Comparison of ENCODE assay signal across 23 mouse cellular contexts in the genomic region with DNA sequence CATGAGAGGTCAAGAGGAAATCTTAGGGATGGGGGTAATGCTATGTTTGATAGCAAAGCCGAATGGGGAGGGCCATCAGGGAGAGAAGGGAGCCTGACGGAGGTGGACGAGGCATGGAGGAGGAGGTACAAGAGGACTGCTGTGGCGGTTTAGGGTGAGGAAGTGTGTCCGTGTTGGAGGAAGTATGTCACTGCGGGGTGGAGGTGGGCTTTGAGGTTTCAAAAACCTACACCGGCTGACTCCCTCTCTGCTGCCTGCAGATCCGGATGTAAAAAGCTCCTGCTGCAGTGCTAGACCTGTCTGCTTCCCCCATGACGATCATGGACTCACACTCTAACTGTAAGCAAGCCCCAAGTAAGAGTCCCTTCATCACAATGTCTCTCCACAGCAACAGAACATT. TPM values are rescaled to one million over a fixed set of nuclear protein-coding genes. Genes with fewer than 3 reads are reported as not detected.
DNase-seq lines count a peak whose midpoint lies in the region; ATAC-seq and TF ChIP-seq lines count a peak whose summit lies in the region.
"Had no signal": no experiment of that assay in that cellular context is flagged by ENCODE, and none has a peak within 500 bp of the region (broad histone marks: within the 10 kb centered on the region; RNA-seq: fewer than 3 reads in every experiment).

No protein-coding gene starts in this region.

- H3K4me3 ChIP-seq in stomach, postnatal 0 days (ENCODE audit: low read depth, low read length) = no peak overlapping the region
- H3K4me3 ChIP-seq: embryonic facial prominence, embryonic 13.5 days; forebrain, embryonic 10.5 days; heart, adult 2 months; heart, embryonic 15.5 days; hindbrain, embryonic 15.5 days had no signal

- peak; percentile 51 for DNase-seq in heart, adult 11 months
- no peak for DNase-seq in heart, postnatal 36 days
- DNase-seq in splenic B cell, adult 2 months (ENCODE audit: low read depth, low spot score) = peak; percentile 14
- peak; percentile 11 to 50 for DNase-seq in thymus, postnatal 36 days
- no peak for DNase-seq in stomach, postnatal 0 days (ENCODE audit: low spot score)
- DNase-seq in layer of hippocampus, postnatal 25 days (ENCODE audit: extremely low spot score in 1 of 2, low spot score in 1 of 2) = no peak
- DNase-seq in left cerebral cortex, postnatal 25 days (ENCODE audit: low spot score in 2 of 2) = no peak
- DNase-seq: adrenal gland, postnatal 10 days; cerebellum, adult 11 months; cerebellum, adult 8-10 months; cerebellum, postnatal 14 days; gastrocnemius, postnatal 36 days; heart, adult 2 months; heart, postnatal 14 days had no signal

- H3K27me3 ChIP-seq in splenic B cell, adult 2 months (ENCODE audit: control insufficient read depth, insufficient read depth, low read length, poor library complexity, severe bottlenecking) = no peaks in the 10 kb centered on the region
- no peaks in the 10 kb centered on the region for H3K27me3 ChIP-seq in stomach, postnatal 0 days (ENCODE audit: control insufficient read depth, insufficient read depth, low read length)

- no peaks in the 10 kb centered on the region for H3K9me3 ChIP-seq in stomach, postnatal 0 days (ENCODE audit: control insufficient read depth, low read length)
- H3K9me3 ChIP-seq: embryonic facial prominence, embryonic 13.5 days; forebrain, embryonic 10.5 days; heart, embryonic 15.5 days; hindbrain, embryonic 15.5 days had no signal

- no peaks in the 10 kb centered on the region for H3K36me3 ChIP-seq in splenic B cell, adult 2 months (ENCODE audit: control insufficient read depth, insufficient read depth, low read length, poor library complexity, severe bottlenecking)
- H3K36me3 ChIP-seq in stomach, postnatal 0 days (ENCODE audit: control insufficient read depth, insufficient read depth, low read length) = no peaks in the 10 kb centered on the region
- H3K36me3 ChIP-seq: embryonic facial prominence, embryonic 13.5 days; forebrain, embryonic 10.5 days; heart, embryonic 15.5 days; hindbrain, embryonic 15.5 days had no signal

- 82% methylated on average over 9 of the region's 9 CpGs for WGBS in stomach, postnatal 0 days

- 0 out of 2 replicates have a peak, but pooled peaks cover 3% of the 10 kb centered on the region for H3K4me1 ChIP-seq in stomach, postnatal 0 days (replicated peaks; ENCODE audit: control insufficient read depth, insufficient read depth)

- intact Hi-C loops in heart, postnatal 36 days (cut with DNase I) = no loop called here
- intact Hi-C loops in left cerebral cortex, postnatal 25 days (cut with DNase I) = no loop called here

- no peak overlapping the region for H3K9ac ChIP-seq in stomach, postnatal 0 days (ENCODE audit: low read length)
- H3K9ac ChIP-seq: embryonic facial prominence, embryonic 13.5 days; heart, embryonic 15.5 days; hindbrain, embryonic 15.5 days had no signal

- no peak for TF ChIP-seq CTCF in stomach, postnatal 0 days (IDR thresholded peaks at IDR 0.05; ENCODE audit: low read depth)

- ATAC-seq in granulocyte monocyte progenitor cell, adult 5-6 weeks (replicated peaks; ENCODE audit: poor library complexity, severe bottlenecking) = peak; percentile 78
- ATAC-seq in stomach, postnatal 0 days (ENCODE audit: low FRiP score, low TSS enrichment) = no peak
- ATAC-seq: forebrain, embryonic 14.5 days had no signal

- no peak overlapping the region for H3K4me2 ChIP-seq in stomach, postnatal 0 days (replicated peaks; ENCODE audit: low read depth)
- H3K4me2 ChIP-seq: embryonic facial prominence, embryonic 13.5 days; heart, embryonic 11.5 days; heart, embryonic 15.5 days; hindbrain, embryonic 15.5 days had no signal

- no peak for TF ChIP-seq EP300 in stomach, postnatal 0 days (optimal IDR thresholded peaks at IDR 0.05)

- H3K27ac ChIP-seq in stomach, postnatal 0 days (replicated peaks) = no peak overlapping the region
- H3K27ac ChIP-seq: embryonic facial prominence, embryonic 13.5 days; forebrain, embryonic 10.5 days; heart, adult 2 months; heart, embryonic 15.5 days; hindbrain, embryonic 15.5 days had no signal

RNA-seq across cellular contexts. Expression of a gene that starts 2.7 kb away (rescaled TPM):
- total RNA-seq in heart, postnatal 36 days (2021) = not detected
- 0.49 TPM in 1 of 2 replicates, not detected in the other for total RNA-seq in granulocyte monocyte progenitor cell, adult 5-6 weeks (2014; fragmentation: Nextera tagmentation)
- total RNA-seq in granulocyte monocyte progenitor cell, adult 5-6 weeks (2017) = not detected in 2 replicates
- polyA plus RNA-seq in stomach, postnatal 0 days (2015; fragmentation: Nextera tagmentation; extraction: Ambion mirVana) = 0.74 and 1.0 TPM in 2 replicates
- total RNA-seq in layer of hippocampus, postnatal 25 days (2021) = 1 to 10 TPM; 6.6 TPM
- total RNA-seq in left cerebral cortex, postnatal 25 days (2021) = 1 to 10 TPM; 6.5 to 8.6 TPM
- total RNA-seq: gastrocnemius, adult 8-10 months; gastrocnemius, postnatal 36 days; heart, adult 2 months had no signal
- polyA plus RNA-seq: C2C12 had no signal

RNA-seq across cellular contexts. Expression of a gene that starts 19.2 kb away (rescaled TPM):
- total RNA-seq in heart, postnatal 36 days (2021) = 1 to 10 TPM; 8.9 to 9.0 TPM
- 45.9 and 48.0 TPM in 2 replicates for total RNA-seq in granulocyte monocyte progenitor cell, adult 5-6 weeks (2014; fragmentation: Nextera tagmentation)
- 41.9 and 58.3 TPM in 2 replicates for total RNA-seq in granulocyte monocyte progenitor cell, adult 5-6 weeks (2017)
- 31.0 and 33.8 TPM in 2 replicates for polyA plus RNA-seq in stomach, postnatal 0 days (2015; fragmentation: Nextera tagmentation; extraction: Ambion mirVana)
- total RNA-seq in layer of hippocampus, postnatal 25 days (2021) = 10 to 100 TPM; 16.5 to 17.6 TPM
- total RNA-seq in left cerebral cortex, postnatal 25 days (2021) = 10 to 100 TPM; 16.4 to 21.1 TPM

RNA-seq across cellular contexts. Expression of a gene that starts 54.6 kb away (rescaled TPM):
- under 1 TPM; 0.19 to 0.43 TPM for total RNA-seq in heart, postnatal 36 days (2021)
- not detected in 2 replicates for total RNA-seq in granulocyte monocyte progenitor cell, adult 5-6 weeks (2014; fragmentation: Nextera tagmentation)
- not detected in 2 replicates for total RNA-seq in granulocyte monocyte progenitor cell, adult 5-6 weeks (2017)
- polyA plus RNA-seq in stomach, postnatal 0 days (2015; fragmentation: Nextera tagmentation; extraction: Ambion mirVana) = 1.9 and 2.4 TPM in 2 replicates
- total RNA-seq in layer of hippocampus, postnatal 25 days (2021) = 10 to 100 TPM; 30.9 to 32.0 TPM
- total RNA-seq in left cerebral cortex, postnatal 25 days (2021) = 10 to 100 TPM; 31.7 to 32.9 TPM

Comparison
In these comparisons a context has a peak if more than half of its experiments do, and no peak if none do; other contexts are left out.
1. DNase-seq: peak in heart, adult 11 months (single experiment), splenic B cell, adult 2 months (single experiment) and thymus, postnatal 36 days (2 of 2); none in heart, postnatal 36 days (0 of 2), stomach, postnatal 0 days (single experiment), layer of hippocampus, postnatal 25 days (0 of 2) and left cerebral cortex, postnatal 25 days (0 of 2).
2. RNA of a gene that starts 2.7 kb away (total RNA-seq): 6.5 to 8.6 TPM in left cerebral cortex, postnatal 25 days and 6.6 TPM in layer of hippocampus, postnatal 25 days; not detected in heart, postnatal 36 days and 0.49 TPM in granulocyte monocyte progenitor cell, adult 5-6 weeks; every median in the first group is over 4 times any median in the second.
3. RNA of a gene that starts 54.6 kb away (total RNA-seq): 31.7 to 32.9 TPM in left cerebral cortex, postnatal 25 days and 30.9 to 32.0 TPM in layer of hippocampus, postnatal 25 days; 0.19 to 0.43 TPM in heart, postnatal 36 days and not detected in granulocyte monocyte progenitor cell, adult 5-6 weeks; every median in the first group is over 10 times any median in the second.